22 mouse cellular contexts compared by ENCODE assay signal in the genomic region with DNA sequence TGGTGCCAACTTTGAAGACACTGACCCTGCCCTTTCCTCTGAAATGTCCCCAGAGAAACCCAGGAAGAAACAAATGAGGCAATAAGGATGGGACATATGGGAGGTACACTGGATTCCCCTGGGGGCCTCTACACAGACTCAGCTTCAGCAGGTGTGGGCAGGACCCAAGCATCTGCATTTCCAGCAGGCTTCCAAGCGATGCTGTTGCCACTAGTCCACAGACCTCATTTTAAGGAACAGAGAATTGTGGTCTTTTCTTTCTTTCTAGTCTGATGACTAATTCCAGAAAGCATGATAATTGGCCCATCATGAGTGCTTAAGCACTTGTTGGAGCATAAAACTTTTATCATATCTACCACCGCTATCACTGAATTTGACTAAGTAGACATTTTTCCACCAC.
A peak's percentile ranks its signal among the peaks of the same experiment; 100 is the strongest.
DNase-seq lines count a peak whose midpoint lies in the region; ATAC-seq and TF ChIP-seq lines count a peak whose summit lies in the region.
"Had no signal": no experiment of that assay in that cellular context is flagged by ENCODE, and none has a peak within 500 bp of the region (broad histone marks: within the 10 kb centered on the region; RNA-seq: fewer than 3 reads in every experiment).

No protein-coding gene starts in this region.

- no peaks in the 10 kb centered on the region for H3K79me2 ChIP-seq in heart, adult 2 months (replicated peaks; ENCODE audit: control insufficient read depth, insufficient read depth, low read length)
- H3K79me2 ChIP-seq in CH12.LX (replicated peaks; ENCODE audit: control insufficient read depth, extremely low read depth, insufficient read depth, poor library complexity, severe bottlenecking), result no peaks in the 10 kb centered on the region

- 97% methylated on average over 2 of the region's 2 CpGs for WGBS in heart, adult 2 months
- WGBS in forebrain, embryonic 14.5 days, result 80% methylated on average over 2 of the region's 2 CpGs
- 92% methylated on average over 2 of the region's 2 CpGs for WGBS in midbrain, embryonic 16.5 days

- H3K9ac ChIP-seq in heart, adult 2 months (ENCODE audit: low read depth, low read length), result no peak overlapping the region
- no peak overlapping the region for H3K9ac ChIP-seq in CH12.LX (ENCODE audit: insufficient read depth, low read depth)
- H3K9ac ChIP-seq in forebrain, embryonic 14.5 days (ENCODE audit: low read length), result no peak overlapping the region
- no peak overlapping the region for H3K9ac ChIP-seq in midbrain, embryonic 16.5 days (ENCODE audit: low read depth, low read length)

- peak; percentile 65 for DNase-seq in heart, adult 11 months
- DNase-seq in heart, adult 2 months, result no peak
- peak; percentile 71 for DNase-seq in CH12.LX (ENCODE audit: extremely low read depth)
- DNase-seq in Muller cell, postnatal 12 days (ENCODE audit: inconsistent ontology term), result peak; percentile 60
- no peak for DNase-seq in forebrain, embryonic 14.5 days (ENCODE audit: low spot score)
- DNase-seq: adrenal gland, adult 2 months; adrenal gland, adult 8-10 months; adrenal gland, postnatal 10 days; adrenal gland, postnatal 14 days; adrenal gland, postnatal 25 days; adrenal gland, postnatal 36 days; B cell, adult 2 months; cerebellum, adult 11 months; cerebellum, adult 11-12 months; cerebellum, adult 18-20 months; cerebellum, adult 2 months; cerebellum, adult 8-10 months had no signal

- no peak overlapping the region; the same call in 1 of the 2 replicates for H3K4me2 ChIP-seq in CH12.LX (ENCODE audit: insufficient read depth, low read depth, poor library complexity, severe bottlenecking)
- H3K4me2 ChIP-seq in forebrain, embryonic 14.5 days (ENCODE audit: low read length), result no peak overlapping the region
- H3K4me2 ChIP-seq in midbrain, embryonic 16.5 days (ENCODE audit: low read length), result no peak overlapping the region

- H3K36me3 ChIP-seq in heart, adult 2 months (ENCODE audit: control insufficient read depth, insufficient read depth, low read length), result no peaks in the 10 kb centered on the region
- H3K36me3 ChIP-seq in CH12.LX (replicated peaks in 1 of 2; ENCODE audit: control insufficient read depth in 1 of 2, insufficient read depth in 1 of 2, low read length in 1 of 2), result no peaks in the 10 kb centered on the region
- H3K36me3 ChIP-seq in forebrain, embryonic 14.5 days (ENCODE audit: control insufficient read depth, insufficient read depth, low read length), result no peaks in the 10 kb centered on the region
- no peaks in the 10 kb centered on the region for H3K36me3 ChIP-seq in midbrain, embryonic 16.5 days (ENCODE audit: control insufficient read depth, insufficient read depth, low read length)
- H3K36me3 ChIP-seq: G1E had no signal

- no peak for TF ChIP-seq POLR2A in heart, adult 2 months (IDR thresholded peaks at IDR 0.05; ENCODE audit: insufficient read depth, low read depth, low read length)
- TF ChIP-seq POLR2A in CH12.LX (IDR thresholded peaks at IDR 0.05; ENCODE audit: low read depth, low read length), result no peak

- dilution Hi-C loops in CH12.LX (cut with MboI; ENCODE audit: extremely low pct_ligation_motif_present, extremely low pct_unique_long_range_greater_than_20kb, low sequenced_read_pairs), result no loop called here

- no peaks in the 10 kb centered on the region for H3K9me3 ChIP-seq in CH12.LX (replicated peaks; ENCODE audit: low read length)
- H3K9me3 ChIP-seq in forebrain, embryonic 14.5 days (replicated peaks; ENCODE audit: control insufficient read depth, low read length), result no peaks in the 10 kb centered on the region
- H3K9me3 ChIP-seq in midbrain, embryonic 16.5 days (replicated peaks; ENCODE audit: control insufficient read depth, low read length, poor library complexity, severe bottlenecking), result no peaks in the 10 kb centered on the region

- no peaks in the 10 kb centered on the region for H3K4me1 ChIP-seq in heart, adult 2 months (ENCODE audit: control insufficient read depth, insufficient read depth, low read length)
- peaks cover 0 to 14% of the 10 kb centered on the region in 2 experiments; a peak in 2 of 4 replicates for H3K4me1 ChIP-seq in CH12.LX (ENCODE audit: control insufficient read depth in 1 of 2, insufficient read depth in 2 of 2)
- no peaks in the 10 kb centered on the region for H3K4me1 ChIP-seq in forebrain, embryonic 14.5 days (ENCODE audit: control insufficient read depth, insufficient read depth, low read length)
- peaks cover 5% of the 10 kb centered on the region; the same call in 1 of the 2 replicates for H3K4me1 ChIP-seq in midbrain, embryonic 16.5 days (ENCODE audit: control insufficient read depth, insufficient read depth, low read length)

- TF ChIP-seq CTCF in heart, adult 2 months (IDR thresholded peaks at IDR 0.05), result no peak
- no peak for TF ChIP-seq CTCF in CH12.LX (conservative IDR thresholded peaks at IDR 0.05 in 1 of 2, IDR thresholded peaks at IDR 0.05 in 1 of 2; ENCODE audit: low read depth in 2 of 2, low read length in 2 of 2)

- TF ChIP-seq EP300 in heart, adult 2 months (IDR thresholded peaks at IDR 0.05; ENCODE audit: insufficient read depth, low read depth, low read length), result no peak
- peak; percentile 84 for TF ChIP-seq EP300 in CH12.LX (IDR thresholded peaks at IDR 0.05; ENCODE audit: low read length)

- in situ Hi-C loops in CH12.LX (cut with MboI; ENCODE audit: low pct_ligation_motif_present, low pct_unique_long_range_greater_than_20kb, low sequenced_read_pairs), result no loop called here

- H3K27me3 ChIP-seq in heart, adult 2 months (ENCODE audit: control insufficient read depth, insufficient read depth, low read length), result no peaks in the 10 kb centered on the region
- H3K27me3 ChIP-seq in CH12.LX (replicated peaks), result peaks cover 2% of the 10 kb centered on the region
- no peaks in the 10 kb centered on the region for H3K27me3 ChIP-seq in forebrain, embryonic 14.5 days (replicated peaks; ENCODE audit: control insufficient read depth, insufficient read depth, low read length)
- H3K27me3 ChIP-seq in midbrain, embryonic 16.5 days (ENCODE audit: control insufficient read depth, insufficient read depth, low read depth, low read length), result no peaks in the 10 kb centered on the region
- H3K27me3 ChIP-seq: Patski had no signal

- TF ChIP-seq RAD21 in CH12.LX (IDR thresholded peaks at IDR 0.05; ENCODE audit: low read depth, low read length), result no peak; the same call in 1 of the 2 replicates

- no peak overlapping the region for H3K27ac ChIP-seq in heart, adult 2 months
- H3K27ac ChIP-seq in CH12.LX (ENCODE audit: insufficient read depth, low read depth), result no peak overlapping the region
- H3K27ac ChIP-seq in forebrain, embryonic 14.5 days (ENCODE audit: low read depth, low read length), result no peak overlapping the region
- H3K27ac ChIP-seq in midbrain, embryonic 16.5 days (ENCODE audit: low read length), result no peak overlapping the region

- no peak overlapping the region for H3K4me3 ChIP-seq in heart, adult 2 months
- H3K4me3 ChIP-seq in CH12.LX (replicated peaks in 1 of 3; ENCODE audit: low read depth in 2 of 3, low read length in 2 of 3, poor library complexity in 1 of 3), result no peak overlapping the region
- H3K4me3 ChIP-seq in forebrain, embryonic 14.5 days (ENCODE audit: low read depth, low read length), result no peak overlapping the region
- H3K4me3 ChIP-seq in midbrain, embryonic 16.5 days (ENCODE audit: low read depth, low read length), result no peak overlapping the region

- intact Hi-C loops in heart, adult 2 months (cut with DNase I), result no loop called here

- no peak for ATAC-seq in forebrain, embryonic 14.5 days
- no peak for ATAC-seq in midbrain, embryonic 16.5 days
- ATAC-seq: activated CD4-positive, CD25-positive, alpha-beta regulatory T cell, adult 4 months; CD4-positive, CD25-positive, alpha-beta regulatory T cell, adult 4 months; Patski had no signal

TF ChIP-seq in CH12.LX, 34 proteins besides CTCF, POLR2A, EP300 and RAD21:
- peak; percentile 53 for TF ChIP-seq BHLHE40 (IDR thresholded peaks at IDR 0.05; ENCODE audit: low read depth, low read length)
- TF ChIP-seq ZMIZ1 (IDR thresholded peaks at IDR 0.05; ENCODE audit: low read depth, low read length), result no peak
- TF ChIP-seq KAT2A (IDR thresholded peaks at IDR 0.05; ENCODE audit: insufficient replicate concordance, low read length), result no peak
- TF ChIP-seq GABPA (IDR thresholded peaks at IDR 0.05; ENCODE audit: insufficient replicate concordance, low read depth, low read length), result no peak
- TF ChIP-seq JUN (IDR thresholded peaks at IDR 0.05; ENCODE audit: insufficient read depth, low read depth, low read length), result peak; percentile 14; the same call in 1 of the 2 replicates
- TF ChIP-seq JUND (conservative IDR thresholded peaks at IDR 0.05; ENCODE audit: low read depth, low read length), result peak; percentile 63
- no peak for TF ChIP-seq ZNF384 (IDR thresholded peaks at IDR 0.05; ENCODE audit: low read depth, low read length)
- TF ChIP-seq IRF4 (IDR thresholded peaks at IDR 0.05; ENCODE audit: low read depth, low read length), result peak; percentile 72
- no peak for TF ChIP-seq E2F4 (IDR thresholded peaks at IDR 0.05; ENCODE audit: insufficient replicate concordance, low read depth, low read length)
- peak; percentile 50; the same call in 1 of the 2 replicates for TF ChIP-seq SIN3A (IDR thresholded peaks at IDR 0.05; ENCODE audit: low read length)
- TF ChIP-seq MEF2A (IDR thresholded peaks at IDR 0.05; ENCODE audit: borderline replicate concordance, low read depth, low read length), result peak; percentile 45; the same call in 1 of the 2 replicates
- TF ChIP-seq UBTF (IDR thresholded peaks at IDR 0.05; ENCODE audit: low read depth, low read length), result no peak
- TF ChIP-seq NRF1 (IDR thresholded peaks at IDR 0.05; ENCODE audit: low read depth, low read length), result no peak
- peak; percentile 77; the same call in 1 of the 2 replicates for TF ChIP-seq RCOR1 (conservative IDR thresholded peaks at IDR 0.05; ENCODE audit: low read depth, low read length)
- TF ChIP-seq CHD2 (IDR thresholded peaks at IDR 0.05; ENCODE audit: low read length), result peak; percentile 66; the same call in 1 of the 2 replicates
- no peak for TF ChIP-seq MYC (IDR thresholded peaks at IDR 0.05; ENCODE audit: low read depth, low read length)
- TF ChIP-seq MAX (IDR thresholded peaks at IDR 0.05; ENCODE audit: low read length), result no peak
- peak; percentile 53; the same call in 1 of the 2 replicates for TF ChIP-seq MAFK (IDR thresholded peaks at IDR 0.05; ENCODE audit: insufficient replicate concordance, low read length)
- TF ChIP-seq ETS1 (conservative IDR thresholded peaks at IDR 0.05; ENCODE audit: low read depth, low read length), result peak; percentile 31; the same call in 1 of the 2 replicates
- peak; percentile 55; the same call in 1 of the 2 replicates for TF ChIP-seq TCF12 (IDR thresholded peaks at IDR 0.05; ENCODE audit: low read depth, low read length)
- TF ChIP-seq HCFC1 (IDR thresholded peaks at IDR 0.05; ENCODE audit: low read depth, low read length), result no peak

Comparison
In these comparisons a context has a peak if more than half of its experiments do, and no peak if none do; other contexts are left out.
1. DNase-seq: peak in heart, adult 11 months (single experiment), CH12.LX (single experiment) and Muller cell, postnatal 12 days (single experiment); none in heart, adult 2 months (0 of 2) and forebrain, embryonic 14.5 days (single experiment).